Mouse (Mus musculus): Measurements from ENCODE around the gene Adap1. TPM values are rescaled to one million over a fixed set of nuclear protein-coding genes. Genes with fewer than 3 reads are reported as not detected.
A peak's percentile ranks its signal among the peaks of the same experiment; 100 is the strongest.

Adap1 gene
- polyA plus RNA-seq, 1 experiment, result 163 TPM

DNA sequence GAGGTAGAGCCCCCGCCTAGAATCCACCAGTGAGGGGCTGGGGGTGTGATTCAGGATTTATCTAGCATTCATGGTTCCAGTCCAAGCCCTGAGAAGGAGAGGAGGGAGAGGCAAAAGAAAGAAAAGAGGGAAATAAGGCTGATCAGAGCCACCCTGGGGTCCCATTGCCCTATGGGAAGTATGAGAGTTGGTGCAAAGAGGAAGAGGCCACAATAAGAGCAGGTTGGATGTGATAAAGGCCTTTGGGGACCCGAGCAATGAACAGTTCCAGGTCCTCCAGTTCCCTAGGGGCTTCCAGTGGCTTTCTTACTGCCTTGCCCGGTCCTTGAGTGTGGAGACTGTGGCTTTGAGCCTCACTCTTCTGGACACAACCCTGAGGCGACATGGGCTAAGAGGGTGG lies 37.6 kb downstream of the Adap1 start:
- H3K27ac ChIP-seq (ENCODE audit: insufficient read depth, low read length), result no peak overlapping the region
- peaks cover 7% of the 10 kb centered on the region for H3K4me1 ChIP-seq (ENCODE audit: control insufficient read depth, insufficient read depth, low read length)
- 87% methylated on average over 4 of the region's 4 CpGs for WGBS
- no peak for TF ChIP-seq POLR2A (IDR thresholded peaks at IDR 0.05; ENCODE audit: borderline replicate concordance, insufficient read depth, low read length)
- no peak for TF ChIP-seq CTCF (IDR thresholded peaks at IDR 0.05; ENCODE audit: borderline replicate concordance, insufficient read depth, low read depth, low read length)
- DNase-seq, result no peak
- no peaks in the 10 kb centered on the region for H3K27me3 ChIP-seq (ENCODE audit: control insufficient read depth, insufficient read depth, low read length)
- H3K4me3 ChIP-seq (replicated peaks; ENCODE audit: insufficient read depth, low read depth, low read length), result no peak overlapping the region

DNA sequence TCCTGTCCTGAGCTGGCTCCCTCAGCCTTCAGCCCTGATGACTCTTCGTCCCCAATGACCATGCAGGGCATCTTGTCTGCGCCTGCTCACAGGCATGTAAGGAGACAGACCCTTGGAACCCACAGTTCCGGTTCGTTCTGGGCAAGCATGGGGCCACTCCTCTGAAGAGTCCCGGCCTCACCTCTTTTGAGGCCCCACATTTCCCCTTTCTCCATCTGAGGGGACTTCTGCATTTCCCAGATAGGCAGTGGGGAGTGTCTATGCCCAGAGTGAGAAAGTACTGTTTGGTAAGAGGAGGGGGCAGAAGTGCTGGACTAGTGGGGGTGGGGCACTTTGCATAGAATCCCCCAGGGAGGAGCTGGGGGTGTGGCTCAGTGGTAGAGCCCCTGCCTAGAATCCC lies 38.3 kb downstream of the Adap1 start:
- H3K27ac ChIP-seq (ENCODE audit: insufficient read depth, low read length), result peak overlapping the region; percentile 10; the same call in 1 of the 2 replicates
- 89% methylated on average over 5 of the region's 5 CpGs for WGBS

DNA sequence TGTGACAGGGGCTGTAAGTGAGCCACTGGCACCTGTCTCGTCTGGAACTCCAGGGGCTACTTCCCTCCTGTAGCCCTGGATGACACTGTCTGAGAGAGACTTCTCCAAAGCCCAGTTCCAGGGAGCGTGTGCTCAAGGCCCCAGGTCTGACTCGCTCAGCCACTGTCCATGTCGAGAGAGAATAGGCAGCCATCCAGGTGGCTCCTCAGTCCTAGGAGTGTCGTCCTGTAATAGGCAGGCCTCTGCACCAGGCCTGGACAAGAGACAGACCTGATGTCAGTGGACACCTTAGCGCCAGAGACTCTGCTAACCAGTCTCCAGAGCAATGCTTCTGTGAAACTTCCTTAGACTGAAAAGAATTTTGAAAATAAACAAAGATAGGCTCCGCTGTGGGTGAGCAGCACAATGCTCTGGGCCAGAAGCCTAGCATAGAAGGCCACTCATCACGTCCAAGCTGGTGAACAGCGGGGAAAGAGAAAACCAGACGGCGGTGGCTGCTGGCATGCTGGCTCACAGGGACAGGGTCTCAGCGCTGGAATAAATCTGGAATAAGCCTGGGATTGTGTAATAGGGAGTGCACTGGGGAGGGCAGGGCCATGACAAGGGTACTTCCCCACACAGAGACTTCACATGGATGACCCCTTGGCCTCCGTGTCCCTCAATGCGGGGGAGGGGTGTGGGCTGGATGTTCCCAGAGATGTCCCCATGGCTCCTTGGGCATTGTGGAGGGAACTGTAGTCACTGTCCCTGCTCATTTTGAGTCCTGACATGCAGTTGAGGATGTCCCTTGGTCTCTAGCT lies 39.1 kb downstream of the Adap1 start:
- Histone ChIP-seq H3K4me3 (replicated peaks; ENCODE audit: insufficient read depth, low read depth, low read length) (no peak overlapping the region), H3K4me1 (ENCODE audit: control insufficient read depth, insufficient read depth, low read length) (peaks cover 10% of the 10 kb centered on the region), H3K27me3 (ENCODE audit: control insufficient read depth, insufficient read depth, low read length) (no peaks in the 10 kb centered on the region), H3K27ac (ENCODE audit: insufficient read depth, low read length) (peak overlapping the region; percentile 36; the same call in 1 of the 2 replicates)
- TF ChIP-seq CTCF (IDR thresholded peaks at IDR 0.05; ENCODE audit: borderline replicate concordance, insufficient read depth, low read depth, low read length), result no peak
- TF ChIP-seq POLR2A (IDR thresholded peaks at IDR 0.05; ENCODE audit: borderline replicate concordance, insufficient read depth, low read length), result no peak
- peak in 1 of 2 experiments; percentile 17 for DNase-seq
- 39% methylated on average over 14 of the region's 14 CpGs for WGBS

More for the DNA sequence above, 38.3 kb downstream of the Adap1 start:
- Histone ChIP-seq H3K4me1 (ENCODE audit: control insufficient read depth, insufficient read depth, low read length) (peaks cover 10% of the 10 kb centered on the region), H3K4me3 (replicated peaks; ENCODE audit: insufficient read depth, low read depth, low read length) (no peak overlapping the region), H3K27me3 (ENCODE audit: control insufficient read depth, insufficient read depth, low read length) (no peaks in the 10 kb centered on the region)
- no peak for DNase-seq
- TF ChIP-seq CTCF (IDR thresholded peaks at IDR 0.05; ENCODE audit: borderline replicate concordance, insufficient read depth, low read depth, low read length) (no peak), POLR2A (IDR thresholded peaks at IDR 0.05; ENCODE audit: borderline replicate concordance, insufficient read depth, low read length) (no peak)

DNA sequence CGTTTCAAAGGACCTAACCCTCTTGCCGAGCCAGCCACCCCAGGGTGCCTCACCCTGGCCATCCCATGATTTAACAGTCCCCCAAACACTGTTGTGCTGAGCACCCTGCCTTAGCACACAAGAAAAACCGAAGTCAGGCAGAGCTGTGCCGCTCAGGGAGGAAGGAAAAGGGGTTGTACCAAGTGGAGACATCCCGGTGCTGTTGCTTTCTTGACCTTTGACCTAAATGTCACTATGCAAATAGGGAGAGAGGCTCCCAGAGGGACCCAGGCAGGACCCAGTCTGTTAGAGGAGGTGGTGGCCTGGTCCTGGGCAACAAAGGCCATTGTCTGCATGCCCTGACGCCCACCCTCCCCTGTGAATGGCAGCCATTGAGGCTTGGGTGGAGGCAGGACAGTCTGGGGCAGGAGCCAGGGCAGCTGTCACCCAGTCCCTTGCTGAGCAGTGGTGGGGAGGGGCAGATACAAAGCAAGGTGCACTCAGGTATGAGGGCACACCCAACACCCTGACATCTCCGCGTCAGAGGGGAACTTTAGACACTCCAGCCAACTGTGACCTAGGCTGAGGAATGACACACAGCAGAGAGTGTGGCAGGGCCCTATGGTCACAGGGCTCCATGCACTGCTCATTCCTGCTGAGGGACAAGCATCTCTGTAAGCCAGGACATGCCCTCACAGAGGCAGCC lies 39.9 kb downstream of the Adap1 start:
- TF ChIP-seq CTCF (IDR thresholded peaks at IDR 0.05; ENCODE audit: borderline replicate concordance, insufficient read depth, low read depth, low read length), result no peak
- TF ChIP-seq POLR2A (IDR thresholded peaks at IDR 0.05; ENCODE audit: borderline replicate concordance, insufficient read depth, low read length), result no peak
- 39% methylated on average over 8 of the region's 8 CpGs for WGBS
- no peaks in the 10 kb centered on the region for H3K27me3 ChIP-seq (ENCODE audit: control insufficient read depth, insufficient read depth, low read length)

DNA sequence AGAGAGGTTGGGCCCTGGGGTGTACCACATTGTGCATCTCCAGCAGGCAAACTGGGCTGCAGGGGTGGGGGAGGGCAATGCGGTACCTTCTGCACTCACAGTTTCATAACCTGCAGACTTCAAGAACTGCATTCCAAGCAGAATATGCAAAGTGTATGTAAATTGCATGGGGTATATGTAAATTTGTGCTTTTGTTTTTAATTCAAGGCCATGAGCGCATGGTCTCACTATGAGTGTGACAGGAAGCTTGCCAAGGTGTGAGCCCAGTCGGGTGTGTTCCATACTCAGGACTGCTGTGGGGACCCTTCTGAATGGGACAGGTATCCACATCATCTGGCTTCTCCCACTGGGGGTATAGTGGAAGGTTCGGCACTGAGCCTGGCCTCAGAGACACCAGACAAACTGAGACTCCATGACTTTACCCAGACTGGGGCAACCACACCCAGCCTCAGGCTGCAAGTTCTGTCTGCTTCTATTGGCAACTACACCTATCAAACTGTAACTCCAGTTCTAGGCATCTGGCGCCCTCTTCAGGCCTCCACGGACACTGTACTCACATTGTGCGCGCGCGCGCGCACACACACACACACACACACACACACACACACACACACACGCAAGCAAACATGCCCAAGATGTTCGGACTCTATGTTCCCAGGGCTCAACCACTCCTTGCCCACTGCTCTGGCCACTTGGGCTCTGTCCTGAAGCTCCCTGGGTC lies 41.8 kb downstream of the Adap1 start:
- no peak for DNase-seq
- peaks cover 12% of the 10 kb centered on the region for H3K4me1 ChIP-seq (ENCODE audit: control insufficient read depth, insufficient read depth, low read length)
- no peak overlapping the region for H3K27ac ChIP-seq (ENCODE audit: insufficient read depth, low read length)
- H3K4me3 ChIP-seq (replicated peaks; ENCODE audit: insufficient read depth, low read depth, low read length), result no peak overlapping the region
- TF ChIP-seq CTCF (IDR thresholded peaks at IDR 0.05; ENCODE audit: borderline replicate concordance, insufficient read depth, low read depth, low read length) (no peak), POLR2A (IDR thresholded peaks at IDR 0.05; ENCODE audit: borderline replicate concordance, insufficient read depth, low read length) (no peak)
- 93% methylated on average over 14 of the region's 14 CpGs for WGBS
- no peaks in the 10 kb centered on the region for H3K27me3 ChIP-seq (ENCODE audit: control insufficient read depth, insufficient read depth, low read length)

More for the DNA sequence above, 39.9 kb downstream of the Adap1 start:
- Histone ChIP-seq H3K27ac (ENCODE audit: insufficient read depth, low read length) (peak overlapping the region; percentile 46; the same call in 1 of the 2 replicates), H3K4me3 (replicated peaks; ENCODE audit: insufficient read depth, low read depth, low read length) (no peak overlapping the region), H3K4me1 (ENCODE audit: control insufficient read depth, insufficient read depth, low read length) (peaks cover 10% of the 10 kb centered on the region)
- peak; percentile 18 to 39 for DNase-seq

DNA sequence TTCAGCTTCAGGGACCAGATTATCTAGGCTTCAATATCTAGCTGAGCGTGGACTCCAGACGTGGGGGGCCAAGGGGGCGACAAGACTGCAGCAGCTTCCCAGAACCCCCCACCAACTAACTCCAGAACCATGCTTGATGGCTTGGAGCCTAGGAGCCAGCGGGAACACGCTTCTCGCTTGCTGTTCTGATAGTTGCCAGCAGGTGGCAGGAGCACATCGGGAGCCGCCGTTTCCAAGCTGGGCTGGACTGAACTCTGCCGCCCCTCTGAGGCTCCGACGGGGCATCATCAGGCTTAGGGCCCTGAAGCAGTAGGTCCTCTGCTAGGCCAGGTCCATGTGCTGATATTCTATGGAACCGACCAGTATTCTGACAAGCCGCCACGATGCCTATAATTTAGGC lies 43.2 kb downstream of the Adap1 start:
- Histone ChIP-seq H3K27ac (ENCODE audit: insufficient read depth, low read length) (no peak overlapping the region), H3K27me3 (ENCODE audit: control insufficient read depth, insufficient read depth, low read length) (no peaks in the 10 kb centered on the region), H3K4me1 (ENCODE audit: control insufficient read depth, insufficient read depth, low read length) (peaks cover 12% of the 10 kb centered on the region), H3K4me3 (replicated peaks; ENCODE audit: insufficient read depth, low read depth, low read length) (no peak overlapping the region)
- TF ChIP-seq CTCF (IDR thresholded peaks at IDR 0.05; ENCODE audit: borderline replicate concordance, insufficient read depth, low read depth, low read length), result peak; percentile 95
- TF ChIP-seq POLR2A (IDR thresholded peaks at IDR 0.05; ENCODE audit: borderline replicate concordance, insufficient read depth, low read length), result no peak
- WGBS, result 3% methylated on average over 15 of the region's 15 CpGs
- peak; percentile 79 to 89 for DNase-seq

DNA sequence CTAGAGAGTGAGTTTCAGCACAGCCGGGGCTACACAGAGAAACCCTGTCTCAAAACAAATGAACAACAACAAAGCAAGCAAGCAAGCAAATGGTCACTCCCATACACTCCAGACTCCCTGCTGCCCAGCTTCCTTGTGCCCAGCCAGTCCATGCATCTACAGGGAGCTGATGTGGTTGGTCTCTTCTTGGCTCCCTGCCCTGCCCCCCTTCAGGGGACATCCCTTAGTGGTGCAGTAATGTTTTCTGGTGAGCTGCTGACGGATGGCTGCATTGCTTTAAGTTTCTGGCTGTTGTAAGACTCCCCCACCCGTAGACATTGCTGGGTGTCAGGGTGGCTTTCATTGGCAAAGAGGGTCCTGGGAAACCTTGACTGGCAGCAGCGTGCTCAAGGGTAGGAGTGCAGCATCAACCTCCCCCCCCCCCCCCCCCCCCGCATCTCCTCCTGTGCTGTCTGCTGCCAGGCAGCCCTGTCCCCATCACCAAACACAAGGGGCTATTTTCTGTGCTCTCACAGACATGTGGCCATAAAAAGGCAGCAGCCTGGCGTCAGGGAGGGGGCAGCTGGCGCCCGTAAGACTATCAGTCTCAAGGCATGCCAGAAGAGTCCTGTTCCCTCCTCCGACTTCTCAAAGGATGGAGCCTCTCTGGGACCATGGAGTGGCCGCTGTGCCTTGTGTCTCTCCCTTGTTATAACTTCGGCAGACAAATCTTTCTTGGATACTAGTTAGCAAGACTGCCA lies 43.9 kb downstream of the Adap1 start:
- DNase-seq, result no peak
- no peaks in the 10 kb centered on the region for H3K27me3 ChIP-seq (ENCODE audit: control insufficient read depth, insufficient read depth, low read length)
- H3K4me1 ChIP-seq (ENCODE audit: control insufficient read depth, insufficient read depth, low read length), result peaks cover 9% of the 10 kb centered on the region
- H3K27ac ChIP-seq (ENCODE audit: insufficient read depth, low read length), result peak overlapping the region; percentile 50; the same call in 1 of the 2 replicates
- no peak overlapping the region for H3K4me3 ChIP-seq (replicated peaks; ENCODE audit: insufficient read depth, low read depth, low read length)
- whole genome bisulfite sequencing, result 32% methylated on average over 11 of the region's 11 CpGs
- TF ChIP-seq CTCF (IDR thresholded peaks at IDR 0.05; ENCODE audit: borderline replicate concordance, insufficient read depth, low read depth, low read length), result no peak
- no peak for TF ChIP-seq POLR2A (IDR thresholded peaks at IDR 0.05; ENCODE audit: borderline replicate concordance, insufficient read depth, low read length)
